Mouse (Mus musculus) liver, embryonic 14.5 days (tissue): ENCODE data around the gene Bcl2l1. TPM values are rescaled to one million over a fixed set of nuclear protein-coding genes. Genes with fewer than 3 reads are reported as not detected.
A peak's percentile ranks its signal among the peaks of the same experiment; 100 is the strongest.

ENCODE experiments used
- ATAC-seq: fragments of 200-750 bp; cut with Nextera tagmentation; 2 replicates; pipeline ENCODE4 v1.8.0; 2017; ENCODE audit warnings: moderate number of reproducible peaks, mild to moderate bottlenecking, moderate library complexity; ENCODE audit not compliant: insufficient read depth
- DNase-seq, 3 experiments: peaks; one replicate each; pipeline ENCODE4 v3.0.0-alpha.2; 2012 to 2013; ENCODE audit warnings: low read depth in 3 of 3, low spot score in 3 of 3
- H3K27ac ChIP-seq: fragments of 300-500 bp; sonication (generic); 2 replicates; pipeline ENCODE4 v1.5.1; 2014; ENCODE audit warnings: moderate library complexity, mild to moderate bottlenecking, control low read depth, inconsistent platforms
- H3K27me3 ChIP-seq: fragments of 300-500 bp; sonication (generic); 2 replicates; pipeline ENCODE4 v1.6.1; 2014; ENCODE audit warnings: mild to moderate bottlenecking, low read length, moderate library complexity; ENCODE audit not compliant: control insufficient read depth, insufficient read depth
- H3K36me3 ChIP-seq: fragments of 300-500 bp; sonication (generic); replicated peaks from 2 replicates; pipeline ENCODE4 v1.6.1; 2014; ENCODE audit warnings: low read depth; ENCODE audit not compliant: control insufficient read depth, insufficient read depth
- H3K4me1 ChIP-seq, 2 experiments: fragments of 200-500 bp in 1 of 2; fragments of 300-500 bp in 1 of 2; sonication (generic) in 1 of 2; replicated peaks; 2 replicates each; pipeline ENCODE4 v1.6.1; 2012 to 2014; ENCODE audit warnings: antibody characterized with exemption in 1 of 2, inconsistent platforms in 1 of 2, low read length in 1 of 2; ENCODE audit not compliant: control insufficient read depth in 2 of 2, insufficient read depth in 2 of 2
- H3K4me2 ChIP-seq: fragments of 300-500 bp; sonication (generic); 2 replicates; pipeline ENCODE4 v1.6.1; 2014; ENCODE audit warnings: low read depth, mild to moderate bottlenecking, control low read depth, moderate library complexity
- H3K4me3 ChIP-seq, 2 experiments: fragments of 200-500 bp in 1 of 2; fragments of 300-500 bp in 1 of 2; sonication (generic) in 1 of 2; 2 replicates each; pipeline ENCODE4 v1.5.1; 2012 to 2014; ENCODE audit warnings: low read depth in 2 of 2, low read length in 2 of 2, mild to moderate bottlenecking in 2 of 2, control low read depth in 1 of 2, inconsistent platforms in 1 of 2, moderate library complexity in 1 of 2; ENCODE audit not compliant: insufficient read depth in 1 of 2
- H3K9ac ChIP-seq: fragments of 300-500 bp; sonication (generic); replicated peaks from 2 replicates; pipeline ENCODE4 v1.6.1; 2014; ENCODE audit warnings: mild to moderate bottlenecking, control low read depth, moderate library complexity
- H3K9me3 ChIP-seq: fragments of 300-500 bp; sonication (generic); 2 replicates; pipeline ENCODE4 v1.6.1; 2016; ENCODE audit warnings: low read length, mixed read lengths; ENCODE audit not compliant: control insufficient read depth
- CTCF ChIP-seq: IDR thresholded peaks from 2 replicates; pipeline ENCODE4 v1.5.1; 2016; ENCODE audit warnings: antibody characterized with exemption, low read depth, control low read depth
- EP300 ChIP-seq: IDR thresholded peaks from 2 replicates; pipeline ENCODE4 v1.6.1; 2016; ENCODE audit warnings: antibody characterized with exemption, low read depth
- WGBS: fragments of 180-500 bp; shearing (Covaris S2); extraction: QIAGEN DNeasy Blood & Tissue Kit; methylation state at CpG from one replicate; pipeline ENCODE4 v1.1.7; 2014; ENCODE audit not compliant: insufficient replicate concordance; 5-methylcytosine and 5-hydroxymethylcytosine counted together
- polyA plus RNA-seq, 2 experiments: library from polyadenylated mRNA; depleted of rRNA in 1 of 2; stranded (reverse) in 1 of 2; unstranded in 1 of 2; fragments of >200 nt; fragmentation: Nextera tagmentation in 1 of 2; extraction: Ambion mirVana in 1 of 2; gene quantifications; 2 replicates each; pipeline versions ENCODE4 v1.2.1 to v1.2.3; 2012 to 2014

Bcl2l1 gene
- polyA plus RNA-seq, 2 experiments: 72.2 to 172 TPM

- peaks cover 35% of the 10 kb centered on the region for H3K36me3 ChIP-seq
- H3K4me2 ChIP-seq: peak overlapping the region; percentile 65
- peak; percentile 56 to 66 (median 59) for DNase-seq
- peak overlapping the region; percentile 78 for H3K9ac ChIP-seq
- peaks cover 87 to 88% of the 10 kb centered on the region in 2 experiments for H3K4me1 ChIP-seq
- H3K4me3 ChIP-seq: peak overlapping the region in 1 of 2 experiments; percentile 9; a peak in 3 of 4 replicates
- peak overlapping the region; percentile 100 for H3K27ac ChIP-seq
- no peaks in the 10 kb centered on the region for H3K9me3 ChIP-seq
- WGBS: 50% methylated on average over 7 of the region's 7 CpGs
- TF ChIP-seq CTCF (no peak), EP300 (no peak)
- H3K27me3 ChIP-seq: no peaks in the 10 kb centered on the region
- ATAC-seq: peak; percentile 40
Observed at GRCm38 (mm10) chr2:152815879-152816656, 15.5 kb downstream of the Bcl2l1 start.

- Histone ChIP-seq H3K36me3 (peaks cover 23% of the 10 kb centered on the region), H3K27me3 (no peaks in the 10 kb centered on the region), H3K9ac (peak overlapping the region; percentile 78), H3K9me3 (no peaks in the 10 kb centered on the region), H3K4me3 (peak overlapping the region; percentile 10 to 28; a peak in 3 of 4 replicates), H3K4me2 (peak overlapping the region; percentile 65), H3K4me1 (peaks cover 96% of the 10 kb centered on the region in 2 experiments), H3K27ac (peak overlapping the region; percentile 100)
- WGBS: 9% methylated on average over 6 of the region's 6 CpGs
- peak; percentile 77 for ATAC-seq
- peak; percentile 84 to 88 (median 84) for DNase-seq
- TF ChIP-seq CTCF (no peak), EP300 (peak; percentile 98)
Observed at GRCm38 (mm10) chr2:152814213-152814874, 17.2 kb downstream of the Bcl2l1 start.

GRCm38 (mm10) chr2:152813232-152813631 lies 18.3 kb downstream of the Bcl2l1 start:
- DNase-seq: no peak
- Histone ChIP-seq H3K4me1 (peaks cover 94 to 96% of the 10 kb centered on the region in 2 experiments), H3K9ac (peak overlapping the region; percentile 69), H3K4me3 (no peak overlapping the region), H3K27ac (peak overlapping the region; percentile 100), H3K4me2 (peak overlapping the region; percentile 65), H3K9me3 (no peaks in the 10 kb centered on the region), H3K27me3 (no peaks in the 10 kb centered on the region), H3K36me3 (peaks cover 20% of the 10 kb centered on the region)
- 77% methylated on average over 1 of the region's 1 CpGs for WGBS
- TF ChIP-seq EP300: no peak
- ATAC-seq: no peak

- Histone ChIP-seq H3K27me3 (no peaks in the 10 kb centered on the region), H3K36me3 (peaks cover 22% of the 10 kb centered on the region), H3K4me3 (peak overlapping the region; percentile 15 to 41; a peak in 3 of 4 replicates), H3K4me2 (peak overlapping the region; percentile 65), H3K4me1 (peaks cover 86 to 92% of the 10 kb centered on the region in 2 experiments), H3K9ac (peak overlapping the region; percentile 52), H3K27ac (peak overlapping the region; percentile 100), H3K9me3 (no peaks in the 10 kb centered on the region)
- DNase-seq: peak; percentile 86 to 90 (median 89)
- ATAC-seq: peak; percentile 78
- 54% methylated on average over 3 of the region's 3 CpGs for WGBS
- TF ChIP-seq EP300 (peak; percentile 97), CTCF (no peak)
Observed at GRCm38 (mm10) chr2:152811336-152812165, 20.0 kb downstream of the Bcl2l1 start.
